Mouse (Mus musculus) kidney, postnatal 0 days (tissue): ENCODE results near the gene L3mbtl3. TPM values are rescaled to one million over a fixed set of nuclear protein-coding genes. Genes with fewer than 3 reads are reported as not detected.

ENCODE experiments used
- ATAC-seq: fragments of 200-750 bp; cut with Nextera tagmentation; replicated peaks from 2 replicates; pipeline ENCODE4 v1.8.0; 2017; ENCODE audit warnings: low read depth, moderate number of reproducible peaks, moderate TSS enrichment, moderate library complexity; ENCODE audit not compliant: low FRiP score
- DNase-seq: peaks from one replicate; pipeline ENCODE4 v3.0.0-alpha.2; 2016; ENCODE audit warnings: low spot score
- H3K27ac ChIP-seq: fragments of 300-500 bp; sonication (generic); 2 replicates; pipeline ENCODE4 v1.5.1; 2014; ENCODE audit warnings: mild to moderate bottlenecking
- H3K27me3 ChIP-seq: fragments of 300-500 bp; sonication (generic); 2 replicates; pipeline ENCODE4 v1.6.1; 2014; ENCODE audit warnings: low read length, mixed read lengths; ENCODE audit not compliant: insufficient read depth
- H3K36me3 ChIP-seq: fragments of 300-500 bp; sonication (generic); 2 replicates; pipeline ENCODE4 v1.6.1; 2014; ENCODE audit warnings: low read length, mixed read lengths; ENCODE audit not compliant: insufficient read depth
- H3K4me1 ChIP-seq: fragments of 300-500 bp; sonication (generic); replicated peaks from 2 replicates; pipeline ENCODE4 v1.6.1; 2014; ENCODE audit warnings: antibody characterized with exemption, low read length, mixed read lengths; ENCODE audit not compliant: insufficient read depth
- H3K4me2 ChIP-seq: fragments of 300-500 bp; sonication (generic); 2 replicates; pipeline ENCODE4 v1.6.1; 2014; ENCODE audit warnings: mild to moderate bottlenecking, low read length, moderate library complexity, mixed read lengths
- H3K4me3 ChIP-seq: fragments of 300-500 bp; sonication (generic); replicated peaks from 2 replicates; pipeline ENCODE4 v1.5.1; 2014; ENCODE audit warnings: low read depth, low read length
- H3K9ac ChIP-seq: fragments of 300-500 bp; sonication (generic); 2 replicates; pipeline ENCODE4 v1.6.1; 2014; ENCODE audit warnings: low read depth, low read length
- H3K9me3 ChIP-seq: fragments of 300-500 bp; sonication (generic); replicated peaks from 2 replicates; pipeline ENCODE4 v1.6.1; 2016; ENCODE audit warnings: low read length, inconsistent platforms, mixed read lengths
- CTCF ChIP-seq: IDR thresholded peaks from 2 replicates; pipeline ENCODE4 v1.5.1; 2016; ENCODE audit warnings: antibody characterized with exemption, low read depth, mild to moderate bottlenecking, moderate library complexity
- WGBS: fragments of 180-500 bp; shearing (Covaris S2); extraction: QIAGEN DNeasy Blood & Tissue Kit; methylation state at CpG from one replicate; pipeline ENCODE4 v1.1.7; 2014; 5-methylcytosine and 5-hydroxymethylcytosine counted together
- polyA plus RNA-seq: library from polyadenylated mRNA; unstranded; fragments of >200 nt; fragmentation: Nextera tagmentation; extraction: Ambion mirVana; gene quantifications from 2 replicates; pipeline ENCODE4 v1.2.1, GENCODE M21; 2015

The L3mbtl3 gene
- polyA plus RNA-seq, 1 experiment from 2014 or later, result 9.3 TPM

GRCm38 (mm10) chr10:26374436-26375311, 1.1 kb downstream of the L3mbtl3 start:
- Histone ChIP-seq H3K27me3 (no peaks in the 10 kb centered on the region), H3K9me3 (no peaks in the 10 kb centered on the region), H3K4me1 (no peaks in the 10 kb centered on the region), H3K27ac (peak overlapping the region; percentile 97), H3K4me2 (peak overlapping the region; percentile 92), H3K9ac (peak overlapping the region; percentile 96), H3K4me3 (peak overlapping the region; percentile 97), H3K36me3 (no peaks in the 10 kb centered on the region)
- under 1% methylated on average over 77 of the region's 101 CpGs for WGBS
- ATAC-seq (peak; percentile 55), DNase-seq (peak; percentile 66)
- no peak for TF ChIP-seq CTCF

- H3K4me1 ChIP-seq, result no peaks in the 10 kb centered on the region
- H3K4me2 ChIP-seq, result peak overlapping the region; percentile 92
- no peaks in the 10 kb centered on the region for H3K9me3 ChIP-seq
- peak overlapping the region; percentile 96 for H3K9ac ChIP-seq
- no peaks in the 10 kb centered on the region for H3K36me3 ChIP-seq
- TF ChIP-seq CTCF, result no peak
- peak; percentile 50 for ATAC-seq
- peak overlapping the region; percentile 97 for H3K27ac ChIP-seq
- peak; percentile 76 for DNase-seq
- H3K27me3 ChIP-seq, result no peaks in the 10 kb centered on the region
- under 1% methylated on average over 67 of the region's 71 CpGs for WGBS
- H3K4me3 ChIP-seq, result peak overlapping the region; percentile 97
Observed at GRCm38 (mm10) chr10:26373951-26374435, 1.8 kb downstream of the L3mbtl3 start.

GRCm38 (mm10) chr10:26372940-26373931, 2.5 kb downstream of the L3mbtl3 start:
- H3K4me1 ChIP-seq, result no peaks in the 10 kb centered on the region
- no peaks in the 10 kb centered on the region for H3K9me3 ChIP-seq
- ATAC-seq (peak; percentile 2), DNase-seq (peak; percentile 97)
- under 1% methylated on average over 51 of the region's 51 CpGs for WGBS
- H3K36me3 ChIP-seq, result no peaks in the 10 kb centered on the region
- H3K27ac ChIP-seq, result peak overlapping the region; percentile 97
- H3K4me3 ChIP-seq, result peak overlapping the region; percentile 97
- TF ChIP-seq CTCF, result peak; percentile 83
- no peaks in the 10 kb centered on the region for H3K27me3 ChIP-seq
- H3K4me2 ChIP-seq, result peak overlapping the region; percentile 92
- peak overlapping the region; percentile 96 for H3K9ac ChIP-seq

GRCm38 (mm10) chr10:26371416-26371815, 4.4 kb downstream of the L3mbtl3 start:
- Histone ChIP-seq H3K4me2 (no peak overlapping the region), H3K27me3 (no peaks in the 10 kb centered on the region), H3K4me1 (no peaks in the 10 kb centered on the region), H3K36me3 (no peaks in the 10 kb centered on the region), H3K9me3 (no peaks in the 10 kb centered on the region), H3K4me3 (no peak overlapping the region), H3K9ac (no peak overlapping the region), H3K27ac (no peak overlapping the region)
- ATAC-seq (no peak), DNase-seq (peak; percentile 41)
- WGBS, result 71% methylated on average over 7 of the region's 7 CpGs
- no peak for TF ChIP-seq CTCF

- DNase-seq, result no peak
- Histone ChIP-seq H3K4me1 (no peaks in the 10 kb centered on the region), H3K27me3 (no peaks in the 10 kb centered on the region), H3K36me3 (no peaks in the 10 kb centered on the region), H3K4me2 (no peak overlapping the region), H3K4me3 (no peak overlapping the region), H3K27ac (no peak overlapping the region), H3K9me3 (no peaks in the 10 kb centered on the region), H3K9ac (no peak overlapping the region)
- TF ChIP-seq CTCF, result no peak
- 90% methylated on average over 2 of the region's 2 CpGs for WGBS
- ATAC-seq, result no peak
Observed at GRCm38 (mm10) chr10:26364942-26365341, 10.8 kb downstream of the L3mbtl3 start.

GRCm38 (mm10) chr10:26364326-26364856, 11.4 kb downstream of the L3mbtl3 start:
- no peak overlapping the region for H3K4me2 ChIP-seq
- H3K27me3 ChIP-seq, result no peaks in the 10 kb centered on the region
- no peak overlapping the region for H3K27ac ChIP-seq
- no peaks in the 10 kb centered on the region for H3K9me3 ChIP-seq
- no peak for DNase-seq
- TF ChIP-seq CTCF, result no peak
- H3K9ac ChIP-seq, result no peak overlapping the region
- 75% methylated on average over 8 of the region's 8 CpGs for WGBS
- H3K4me3 ChIP-seq, result no peak overlapping the region
- no peak for ATAC-seq
- H3K36me3 ChIP-seq, result no peaks in the 10 kb centered on the region
- H3K4me1 ChIP-seq, result no peaks in the 10 kb centered on the region
